Mouse (Mus musculus) embryonic facial prominence, embryonic 14.5 days (tissue): ENCODE measurements at regions not wholly inside any gene's neighbourhood (a gene's known extent, or its start where the extent isn't known, plus 50 kb on each side); places are given as distances from the start of the nearest gene placed in this dataset.

Experiments
- ATAC-seq: fragments of 200-750 bp; cut with Nextera tagmentation; 2 replicates; pipeline ENCODE4 v1.8.0; 2017; ENCODE audit warnings: low read depth, moderate number of reproducible peaks, moderate TSS enrichment
- DNase-seq: peaks from one replicate; pipeline ENCODE4 v3.0.0-alpha.2; 2015; ENCODE audit warnings: low spot score
- H3K27ac ChIP-seq: fragments of 300-500 bp; sonication (generic); replicated peaks from 2 replicates; pipeline ENCODE4 v1.5.1; 2014; ENCODE audit warnings: low read depth, mild to moderate bottlenecking, low read length, moderate library complexity
- H3K27me3 ChIP-seq: fragments of 300-500 bp; sonication (generic); replicated peaks from 2 replicates; pipeline ENCODE4 v1.6.1; 2014; ENCODE audit warnings: low read length; ENCODE audit not compliant: control insufficient read depth, insufficient read depth
- H3K36me3 ChIP-seq: fragments of 300-500 bp; sonication (generic); 2 replicates; pipeline ENCODE4 v1.6.1; 2014; ENCODE audit warnings: low read length, mixed read lengths; ENCODE audit not compliant: control insufficient read depth, insufficient read depth
- H3K4me1 ChIP-seq: fragments of 300-500 bp; sonication (generic); 2 replicates; pipeline ENCODE4 v1.6.1; 2014; ENCODE audit warnings: antibody characterized with exemption, low read length; ENCODE audit not compliant: control insufficient read depth, insufficient read depth
- H3K4me2 ChIP-seq: fragments of 300-500 bp; sonication (generic); 2 replicates; pipeline ENCODE4 v1.6.1; 2014; ENCODE audit warnings: low read depth, mild to moderate bottlenecking, low read length, moderate library complexity, mixed read lengths
- H3K4me3 ChIP-seq: fragments of 300-500 bp; sonication (generic); 2 replicates; pipeline ENCODE4 v1.5.1; 2014; ENCODE audit warnings: low read depth, mild to moderate bottlenecking, low read length
- H3K9ac ChIP-seq: fragments of 300-500 bp; sonication (generic); 2 replicates; pipeline ENCODE4 v1.6.1; 2014; ENCODE audit warnings: low read depth, mild to moderate bottlenecking, low read length, moderate library complexity, mixed read lengths
- H3K9me3 ChIP-seq: fragments of 300-500 bp; sonication (generic); 2 replicates; pipeline ENCODE4 v1.6.1; 2016; ENCODE audit warnings: low read length; ENCODE audit not compliant: control insufficient read depth
- WGBS: fragments of 180-500 bp; shearing (Covaris S2); extraction: QIAGEN DNeasy Blood & Tissue Kit; methylation state at CpG from one replicate; pipeline ENCODE4 v1.1.7; 2014; 5-methylcytosine and 5-hydroxymethylcytosine counted together

- no peak for DNase-seq
- H3K4me1 ChIP-seq: no peaks in the 10 kb centered on the region
- no peaks in the 10 kb centered on the region for H3K36me3 ChIP-seq
- H3K9me3 ChIP-seq: no peaks in the 10 kb centered on the region
- H3K27me3 ChIP-seq: no peaks in the 10 kb centered on the region
- no peak overlapping the region for H3K27ac ChIP-seq
- 80% methylated on average over 5 of the region's 5 CpGs for WGBS
- ATAC-seq: no peak
- H3K4me2 ChIP-seq: no peak overlapping the region
- H3K9ac ChIP-seq: no peak overlapping the region
- no peak overlapping the region for H3K4me3 ChIP-seq
These were observed 111.3 kb downstream of the Gm10604 start for GRCm38 (mm10) chr4:11869721-11870120.

DNA sequence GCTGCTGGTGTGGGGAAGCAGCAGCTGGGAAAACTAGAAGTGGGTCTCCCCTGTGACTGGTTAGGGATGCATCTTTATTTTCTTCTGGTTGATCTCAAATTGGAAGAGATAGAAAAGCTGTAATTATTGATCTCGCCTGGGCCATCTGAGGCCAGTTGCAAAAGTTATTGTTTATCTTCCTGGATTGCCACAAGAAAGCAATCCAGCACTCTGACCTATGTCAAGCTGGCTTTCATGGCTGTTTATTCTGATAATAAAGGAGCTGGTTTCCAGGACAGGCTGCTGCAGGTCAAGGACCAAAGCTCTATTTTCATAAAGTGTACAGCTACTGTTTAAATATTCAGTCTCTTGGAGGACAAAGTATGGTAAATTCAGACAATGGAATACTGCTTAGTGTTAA, 112.5 kb downstream of the Gm10604 start:
- 62% methylated on average over 1 of the region's 1 CpGs for WGBS
- ATAC-seq (no peak), DNase-seq (no peak)
- Histone ChIP-seq H3K4me2 (no peak overlapping the region), H3K36me3 (no peaks in the 10 kb centered on the region), H3K9ac (no peak overlapping the region), H3K4me3 (no peak overlapping the region), H3K4me1 (no peaks in the 10 kb centered on the region), H3K27ac (no peak overlapping the region), H3K9me3 (no peaks in the 10 kb centered on the region), H3K27me3 (no peaks in the 10 kb centered on the region)
